In the genomic region with DNA sequence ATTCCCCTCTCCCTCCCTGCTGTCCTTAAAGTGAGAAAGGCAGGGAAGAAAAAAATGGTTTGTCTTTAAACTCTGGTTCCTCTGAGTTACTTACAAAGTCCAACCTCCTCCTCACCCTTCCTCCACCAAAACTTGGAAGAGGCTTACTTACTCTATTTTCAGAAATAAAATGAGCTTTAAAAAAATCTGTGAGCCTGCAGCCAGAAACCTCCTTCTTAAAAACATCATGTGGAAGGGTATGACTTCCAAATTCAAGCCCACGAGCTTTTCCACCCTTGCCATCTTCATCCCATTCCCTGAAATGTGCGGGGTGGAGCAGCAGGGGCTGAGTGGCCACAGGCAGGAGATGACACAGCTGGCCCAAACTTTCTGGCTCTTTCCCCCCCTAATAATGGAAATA, we compare ENCODE assay signal across 23 mouse cellular contexts. TPM values are rescaled to one million over a fixed set of nuclear protein-coding genes. Genes with fewer than 3 reads are reported as not detected.
"Had no signal": no experiment of that assay in that cellular context is flagged by ENCODE, and none has a peak within 500 bp of the region (broad histone marks: within the 10 kb centered on the region; RNA-seq: fewer than 3 reads in every experiment).

No protein-coding gene starts in this region.

- ATAC-seq: liver, postnatal 0 days; midbrain, embryonic 15.5 days had no signal

- H3K27ac ChIP-seq: kidney, postnatal 0 days; limb, embryonic 12.5 days; liver, embryonic 13.5 days; lung, embryonic 15.5 days; macrophage; midbrain, embryonic 15.5 days; neural tube, embryonic 12.5 days; stomach, embryonic 15.5 days had no signal

- H3K4me3 ChIP-seq: limb, embryonic 12.5 days; liver, embryonic 13.5 days; lung, embryonic 15.5 days; megakaryocyte, embryonic 14.5 days; midbrain, embryonic 15.5 days; neural tube, embryonic 12.5 days; stomach, embryonic 15.5 days had no signal

- DNase-seq: kidney, adult 11 months; kidney, adult 9 months; kidney, postnatal 36 days; layer of hippocampus, adult 9-11 months; layer of hippocampus, postnatal 36 days; liver; liver, embryonic 13.5 days; liver, postnatal 0 days; lung, postnatal 14 days; retina, postnatal 1 day; spleen, adult 18-20 months; thymus, postnatal 36 days had no signal

RNA-seq across cellular contexts. Expression of a gene that starts 22.0 kb away (rescaled TPM):
- total RNA-seq: layer of hippocampus, adult 18-20 months; layer of hippocampus, postnatal 36 days; monocyte, adult 5-6 weeks; neutrophil, adult 5-6 weeks had no signal

RNA-seq across cellular contexts. Expression of a gene that starts 24.2 kb away (rescaled TPM):
- total RNA-seq: layer of hippocampus, adult 18-20 months; layer of hippocampus, postnatal 36 days; monocyte, adult 5-6 weeks; neutrophil, adult 5-6 weeks had no signal
